Mouse (Mus musculus) liver, embryonic 13.5 days (tissue): ENCODE data around the gene Tbc1d22b. TPM values are rescaled to one million over a fixed set of nuclear protein-coding genes. Genes with fewer than 3 reads are reported as not detected.
"Not testable (repeated sequence)": the region's sequence is repeated elsewhere in the genome, so short reads cannot be mapped to it uniquely, and the experiment has no call there.

Source experiments
- ATAC-seq: fragments of 200-750 bp; cut with Nextera tagmentation; 2 replicates; pipeline ENCODE4 v1.8.0; 2017; ENCODE audit warnings: low read depth, mild to moderate bottlenecking, moderate number of reproducible peaks, moderate library complexity
- DNase-seq: peaks from one replicate; pipeline ENCODE4 v3.0.0; 2022
- H3K27ac ChIP-seq: fragments of 300-500 bp; sonication (generic); 2 replicates; pipeline ENCODE4 v1.5.1; 2015; ENCODE audit warnings: moderate library complexity, mild to moderate bottlenecking, inconsistent platforms
- H3K27me3 ChIP-seq: fragments of 300-500 bp; sonication (generic); 2 replicates; pipeline ENCODE4 v1.6.1; 2015; ENCODE audit warnings: mild to moderate bottlenecking, inconsistent platforms
- H3K36me3 ChIP-seq: fragments of 300-500 bp; sonication (generic); 2 replicates; pipeline ENCODE4 v1.6.1; 2015; ENCODE audit warnings: mild to moderate bottlenecking, inconsistent platforms
- H3K4me1 ChIP-seq: fragments of 300-500 bp; sonication (generic); replicated peaks from 2 replicates; pipeline ENCODE4 v1.6.1; 2015; ENCODE audit warnings: inconsistent platforms
- H3K4me2 ChIP-seq: fragments of 300-500 bp; sonication (generic); 2 replicates; pipeline ENCODE4 v1.6.1; 2015; ENCODE audit warnings: inconsistent platforms, mild to moderate bottlenecking, moderate library complexity
- H3K4me3 ChIP-seq: fragments of 300-500 bp; sonication (generic); replicated peaks from 2 replicates; pipeline ENCODE4 v1.5.1; 2015; ENCODE audit warnings: mild to moderate bottlenecking, inconsistent platforms
- H3K9ac ChIP-seq: fragments of 300-500 bp; sonication (generic); 2 replicates; pipeline ENCODE4 v1.6.1; 2015; ENCODE audit warnings: mild to moderate bottlenecking, inconsistent platforms
- H3K9me3 ChIP-seq: fragments of 300-500 bp; sonication (generic); replicated peaks from 2 replicates; pipeline ENCODE4 v1.6.1; 2016; ENCODE audit warnings: inconsistent platforms
- WGBS: fragments of 180-500 bp; shearing (Covaris S2); methylation state at CpG from one replicate; pipeline ENCODE4 v1.1.7; 2015; ENCODE audit not compliant: insufficient replicate concordance; 5-methylcytosine and 5-hydroxymethylcytosine counted together
- polyA plus RNA-seq: library from polyadenylated mRNA; unstranded; fragments of >200 nt; fragmentation: Nextera tagmentation; extraction: Ambion mirVana; gene quantifications from 2 replicates; pipeline ENCODE4 v1.2.1, GENCODE M21; 2015

Gene Tbc1d22b
- polyA plus RNA-seq, 1 experiment from 2014 or later: 3.2 TPM

DNA sequence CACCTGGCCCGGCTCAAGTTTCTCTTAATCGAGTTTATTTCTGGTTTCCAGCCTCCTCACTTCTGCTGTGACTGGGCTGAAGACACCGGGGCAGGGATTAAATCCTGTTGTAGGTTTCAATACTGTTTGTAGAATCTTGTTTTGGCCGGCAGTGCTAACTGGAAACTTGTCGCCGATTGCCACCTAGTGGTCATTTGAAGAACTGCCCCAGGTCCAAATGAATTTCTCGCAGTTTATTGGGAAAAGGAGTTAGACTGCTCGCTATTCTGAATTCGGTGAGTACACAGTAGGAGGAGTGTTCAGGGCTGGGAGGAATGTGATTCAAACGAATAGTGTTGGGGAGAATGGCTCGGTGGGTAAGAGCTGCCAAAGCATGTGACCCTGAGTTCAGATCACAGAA, 35.1 kb upstream of the Tbc1d22b start:
- Histone ChIP-seq H3K4me2 (no peak overlapping the region), H3K9ac (no peak overlapping the region; the same call in 1 of the 2 replicates), H3K4me1 (peaks cover 49% of the 10 kb centered on the region), H3K36me3 (no peaks in the 10 kb centered on the region), H3K4me3 (no peak overlapping the region), H3K9me3 (no peaks in the 10 kb centered on the region), H3K27ac (peak overlapping the region; percentile 93), H3K27me3 (no peaks in the 10 kb centered on the region)
- ATAC-seq (no peak), DNase-seq (peak; percentile 69)
- WGBS: 1% methylated on average over 11 of the region's 11 CpGs

DNA sequence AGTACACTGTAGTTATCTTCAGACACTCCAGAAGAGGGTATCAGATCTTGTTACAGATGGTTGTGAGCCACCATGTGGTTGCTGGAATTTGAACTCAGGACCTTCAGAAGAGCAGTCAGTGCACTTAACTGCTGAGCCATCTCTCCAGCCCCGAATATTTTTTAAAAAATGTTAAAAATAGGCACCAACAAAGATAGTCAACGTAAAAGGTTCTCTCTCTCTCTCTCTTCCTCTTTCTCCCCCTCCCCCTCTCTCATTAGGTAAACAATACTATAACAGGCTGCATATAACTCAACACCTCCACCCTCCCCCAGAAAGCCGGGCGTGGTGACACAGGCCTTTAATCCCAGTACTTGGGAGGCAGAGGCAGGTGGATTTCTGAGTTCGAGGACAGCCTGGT, 30.9 kb upstream of the Tbc1d22b start:
- H3K9ac ChIP-seq, H3K4me2 ChIP-seq, H3K9me3 ChIP-seq, H3K4me1 ChIP-seq, H3K27ac ChIP-seq, DNase-seq, H3K4me3 ChIP-seq, ATAC-seq, H3K27me3 ChIP-seq, H3K36me3 ChIP-seq: not testable (repeated sequence)
- WGBS: 65% methylated on average over 5 of the region's 5 CpGs

DNA sequence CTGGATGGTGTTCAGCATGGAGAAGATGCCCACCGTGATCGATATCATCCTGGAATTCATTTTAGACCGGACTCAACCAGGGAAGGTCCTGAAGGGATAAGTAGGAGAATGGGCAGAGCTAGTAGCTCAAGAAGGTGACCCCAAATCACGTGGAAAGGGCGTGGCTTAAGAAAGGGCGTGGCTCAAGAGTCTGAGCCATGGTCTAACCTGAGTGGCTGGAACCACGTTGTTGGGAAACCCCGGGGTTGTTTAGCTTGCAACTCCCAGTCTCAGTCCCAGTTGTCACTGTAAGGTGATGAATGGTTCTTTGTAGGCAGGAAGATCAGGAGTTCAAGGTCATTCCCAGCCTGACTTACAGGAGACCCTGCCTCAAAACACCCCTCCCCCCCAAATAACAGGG, 29.9 kb upstream of the Tbc1d22b start:
- H3K36me3 ChIP-seq: no peaks in the 10 kb centered on the region
- DNase-seq: no peak
- H3K9ac ChIP-seq: no peak overlapping the region
- H3K4me3 ChIP-seq: no peak overlapping the region
- H3K27me3 ChIP-seq: no peaks in the 10 kb centered on the region
- no peaks in the 10 kb centered on the region for H3K4me1 ChIP-seq
- H3K9me3 ChIP-seq: no peaks in the 10 kb centered on the region
- no peak overlapping the region for H3K4me2 ChIP-seq
- H3K27ac ChIP-seq: no peak overlapping the region
- WGBS: 59% methylated on average over 8 of the region's 8 CpGs
- ATAC-seq: no peak

- DNase-seq (no peak), ATAC-seq (no peak)
- Histone ChIP-seq H3K27me3 (no peaks in the 10 kb centered on the region), H3K4me1 (no peaks in the 10 kb centered on the region), H3K4me3 (no peak overlapping the region), H3K36me3 (no peaks in the 10 kb centered on the region), H3K9me3 (peaks cover 7% of the 10 kb centered on the region; the same call in 1 of the 2 replicates), H3K27ac (no peak overlapping the region), H3K9ac (no peak overlapping the region), H3K4me2 (no peak overlapping the region)
- WGBS: 65% methylated on average over 2 of the region's 2 CpGs
These were observed 24.0 kb upstream of the Tbc1d22b start for GRCm38 (mm10) chr17:29525613-29526012.

DNA sequence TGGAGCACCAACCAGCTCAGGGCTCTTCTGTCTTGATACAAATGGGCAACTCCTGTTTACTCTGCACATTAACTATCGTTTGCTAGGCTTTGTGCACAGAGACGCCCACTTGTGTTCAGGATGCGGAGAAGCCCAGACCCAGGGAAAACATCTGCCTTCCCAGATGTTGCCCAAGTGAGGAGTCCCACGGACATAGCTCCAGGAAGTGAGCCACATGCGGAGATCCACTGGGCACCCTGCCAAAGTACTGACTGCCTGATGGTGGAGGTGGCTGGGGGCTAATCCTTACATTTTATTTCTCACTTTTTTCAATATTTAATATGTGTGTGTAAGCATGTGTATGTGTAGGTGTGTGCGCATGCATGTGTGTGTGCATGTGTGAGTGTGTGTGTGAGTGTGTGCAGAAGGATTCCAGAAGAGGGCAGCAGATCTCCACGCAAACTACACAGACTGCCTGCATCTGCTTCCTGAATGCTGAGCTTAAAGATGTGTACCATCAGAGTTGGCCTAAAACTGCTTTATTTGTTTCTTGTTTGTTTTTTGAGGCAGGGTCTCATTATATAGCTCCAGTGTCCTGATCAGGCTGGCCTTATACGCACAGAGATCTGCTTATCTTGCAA, 20.9 kb upstream of the Tbc1d22b start:
- H3K9me3 ChIP-seq: peaks cover 7% of the 10 kb centered on the region; the same call in 1 of the 2 replicates
- ATAC-seq (no peak), DNase-seq (no peak)
- no peaks in the 10 kb centered on the region for H3K36me3 ChIP-seq
- 0 out of 2 replicates have a peak, but pooled peaks cover 2% of the 10 kb centered on the region for H3K4me1 ChIP-seq
- H3K4me3 ChIP-seq: no peak overlapping the region
- no peak overlapping the region for H3K9ac ChIP-seq
- H3K27me3 ChIP-seq: no peaks in the 10 kb centered on the region
- no peak overlapping the region for H3K27ac ChIP-seq
- 71% methylated on average over 8 of the region's 8 CpGs for WGBS
- H3K4me2 ChIP-seq: no peak overlapping the region

- no peaks in the 10 kb centered on the region for H3K27me3 ChIP-seq
- ATAC-seq (no peak), DNase-seq (no peak)
- 73% methylated on average over 6 of the region's 6 CpGs for WGBS
- no peak overlapping the region for H3K27ac ChIP-seq
- peaks cover 7% of the 10 kb centered on the region; the same call in 1 of the 2 replicates for H3K9me3 ChIP-seq
- no peak overlapping the region for H3K9ac ChIP-seq
- H3K36me3 ChIP-seq: no peaks in the 10 kb centered on the region
- H3K4me3 ChIP-seq: no peak overlapping the region
- H3K4me1 ChIP-seq: 0 out of 2 replicates have a peak, but pooled peaks cover 2% of the 10 kb centered on the region
- H3K4me2 ChIP-seq: no peak overlapping the region
These were observed 19.1 kb upstream of the Tbc1d22b start for GRCm38 (mm10) chr17:29530508-29530907.

DNA sequence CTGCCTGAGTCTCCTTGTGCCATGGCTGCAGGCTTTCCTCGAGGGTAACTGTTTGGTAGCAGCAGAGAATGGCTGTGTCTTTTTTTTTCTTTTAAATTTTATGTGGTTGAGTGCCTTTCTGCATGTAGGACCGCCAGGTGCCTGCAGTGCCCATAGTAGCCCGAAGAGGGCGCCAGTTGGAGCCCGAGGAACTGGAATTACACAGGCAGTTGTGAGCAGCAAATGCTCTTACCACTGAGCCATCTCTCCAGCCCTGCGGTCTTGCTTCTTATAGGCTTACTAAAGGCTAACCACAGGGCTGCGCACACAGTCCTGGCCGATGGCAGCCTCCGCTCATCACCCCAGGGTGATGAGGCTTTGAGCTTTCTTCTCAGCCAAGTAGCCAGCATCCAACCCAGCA, 18.3 kb upstream of the Tbc1d22b start:
- DNase-seq (no peak), ATAC-seq (no peak)
- 0 out of 2 replicates have a peak, but pooled peaks cover 2% of the 10 kb centered on the region for H3K4me1 ChIP-seq
- no peaks in the 10 kb centered on the region for H3K9me3 ChIP-seq
- H3K4me2 ChIP-seq: no peak overlapping the region
- no peaks in the 10 kb centered on the region for H3K27me3 ChIP-seq
- H3K36me3 ChIP-seq: no peaks in the 10 kb centered on the region
- H3K27ac ChIP-seq: no peak overlapping the region
- no peak overlapping the region for H3K9ac ChIP-seq
- no peak overlapping the region for H3K4me3 ChIP-seq
- 60% methylated on average over 9 of the region's 9 CpGs for WGBS

DNA sequence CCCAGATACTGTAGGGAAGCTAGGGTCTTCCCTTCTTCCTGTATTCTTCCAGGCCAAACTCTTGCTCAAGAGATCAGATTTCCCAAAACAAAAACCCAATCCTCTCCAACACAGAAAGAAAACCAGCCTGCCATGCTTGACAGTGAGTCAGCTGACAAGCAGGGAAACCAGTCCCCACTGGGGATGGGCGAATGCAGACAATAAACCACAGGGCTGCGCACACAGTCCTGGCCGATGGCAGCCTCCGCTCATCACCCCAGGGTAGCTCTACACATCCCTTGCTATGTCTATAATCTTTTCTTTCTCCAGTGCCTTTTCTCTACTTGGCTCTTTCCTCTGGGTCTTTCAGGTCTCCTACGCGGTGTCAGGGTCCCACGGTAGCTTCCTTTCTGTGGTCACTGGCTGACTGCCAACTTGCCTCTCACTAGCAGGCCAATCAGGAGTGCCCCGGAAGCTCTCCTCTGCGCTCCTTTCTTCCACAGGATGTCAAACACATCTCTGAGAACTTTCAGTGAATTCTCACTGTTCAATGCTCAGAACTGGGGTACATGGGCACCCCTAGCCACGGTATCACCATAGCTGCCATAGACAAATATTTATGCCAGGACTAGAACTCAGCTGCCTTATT, 17.7 kb upstream of the Tbc1d22b start:
- H3K27ac ChIP-seq: no peak overlapping the region
- DNase-seq (no peak), ATAC-seq (no peak)
- H3K9me3 ChIP-seq: no peaks in the 10 kb centered on the region
- no peak overlapping the region for H3K4me2 ChIP-seq
- 0 out of 2 replicates have a peak, but pooled peaks cover 2% of the 10 kb centered on the region for H3K4me1 ChIP-seq
- 29% methylated on average over 10 of the region's 10 CpGs for WGBS
- no peak overlapping the region for H3K4me3 ChIP-seq
- no peaks in the 10 kb centered on the region for H3K36me3 ChIP-seq
- H3K27me3 ChIP-seq: no peaks in the 10 kb centered on the region
- no peak overlapping the region for H3K9ac ChIP-seq

DNA sequence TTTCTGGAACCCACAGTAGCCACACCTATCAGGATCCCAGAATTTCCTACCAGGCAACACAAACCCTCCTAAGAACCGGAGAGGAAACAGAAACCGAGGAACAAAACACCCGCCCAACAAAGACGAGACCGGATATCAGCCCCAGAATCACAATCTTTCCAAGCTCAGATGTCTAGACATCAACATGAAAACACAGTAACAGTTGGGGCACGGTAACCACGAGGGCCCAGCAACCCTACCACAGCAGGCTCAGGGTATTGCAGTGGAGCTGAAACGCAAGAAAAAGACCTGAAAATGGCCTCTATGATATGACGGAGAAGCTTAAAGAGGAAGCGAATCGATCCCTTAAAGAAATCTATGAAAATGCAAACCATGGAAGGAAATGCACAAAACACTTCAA, 15.7 kb upstream of the Tbc1d22b start:
- 70% methylated on average over 11 of the region's 11 CpGs for WGBS
- 0 out of 2 replicates have a peak, but pooled peaks cover 2% of the 10 kb centered on the region for H3K4me1 ChIP-seq

DNA sequence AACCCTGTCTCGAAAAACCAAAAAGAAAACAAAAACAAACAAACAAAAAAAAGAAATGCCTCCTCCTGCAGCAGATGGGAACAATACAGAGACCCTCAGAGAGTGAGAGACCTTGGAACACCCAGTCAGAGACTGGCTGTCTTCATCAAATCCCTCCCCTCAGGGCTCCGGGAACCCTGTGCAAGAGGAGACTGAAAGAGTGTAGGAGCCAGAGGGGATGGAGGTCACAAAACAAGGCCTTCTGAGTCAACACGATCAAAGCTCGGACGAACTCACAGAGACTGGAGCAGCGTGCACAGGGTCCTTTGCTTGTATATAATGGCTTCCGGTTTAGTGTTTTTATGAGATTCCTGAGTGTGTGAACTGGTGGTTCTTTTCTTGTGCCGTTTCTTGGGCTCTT, 9.2 kb upstream of the Tbc1d22b start:
- Histone ChIP-seq H3K9me3 (no peaks in the 10 kb centered on the region), H3K27ac (no peak overlapping the region), H3K36me3 (no peaks in the 10 kb centered on the region), H3K4me2 (no peak overlapping the region), H3K4me1 (no peaks in the 10 kb centered on the region), H3K27me3 (no peaks in the 10 kb centered on the region), H3K4me3 (no peak overlapping the region), H3K9ac (no peak overlapping the region)
- 82% methylated on average over 8 of the region's 8 CpGs for WGBS
- DNase-seq (no peak), ATAC-seq (no peak)

More for the DNA sequence above, 15.7 kb upstream of the Tbc1d22b start:
- Histone ChIP-seq H3K27ac (no peak overlapping the region), H3K36me3 (no peaks in the 10 kb centered on the region), H3K4me3 (no peak overlapping the region), H3K9me3 (no peaks in the 10 kb centered on the region), H3K27me3 (no peaks in the 10 kb centered on the region), H3K9ac (no peak overlapping the region), H3K4me2 (no peak overlapping the region)
- no peak for ATAC-seq
- no peak for DNase-seq

GRCm38 (mm10) chr17:29541419-29541818, 8.2 kb upstream of the Tbc1d22b start:
- 65% methylated on average over 14 of the region's 14 CpGs for WGBS
- Histone ChIP-seq H3K9ac (no peak overlapping the region), H3K36me3 (no peaks in the 10 kb centered on the region), H3K4me3 (no peak overlapping the region), H3K4me1 (no peaks in the 10 kb centered on the region), H3K27me3 (no peaks in the 10 kb centered on the region), H3K4me2 (no peak overlapping the region), H3K27ac (no peak overlapping the region), H3K9me3 (no peaks in the 10 kb centered on the region)
- no peak for DNase-seq
- no peak for ATAC-seq
